Mouse (Mus musculus) gonadal fat pad, adult 2 months (tissue): Measurements from ENCODE around the gene Cypt12. TPM values are rescaled to one million over a fixed set of nuclear protein-coding genes. Genes with fewer than 3 reads are reported as not detected.

Source experiments
- DNase-seq: peaks from one replicate; pipeline ENCODE4 v3.0.0-alpha.2; 2012; ENCODE audit warnings: low read depth
- polyA plus RNA-seq: library from polyadenylated mRNA; depleted of rRNA; stranded (reverse); fragments of >200 nt; gene quantifications from 2 replicates; pipeline ENCODE4 v1.2.3, GENCODE M21; 2012; rRNA removed

The Cypt12 gene
- 0.49 and 0.59 TPM in 2 replicates for polyA plus RNA-seq

GRCm38 (mm10) chr3:17948299-17948698, at the start of gene Cypt12:
Gene Cypt12 (plus strand): TSS chr3:17948410.
- no peak for DNase-seq

GRCm38 (mm10) chr3:17913796-17914195, 34.4 kb upstream of the Cypt12 start:
- no peak for DNase-seq

DNA sequence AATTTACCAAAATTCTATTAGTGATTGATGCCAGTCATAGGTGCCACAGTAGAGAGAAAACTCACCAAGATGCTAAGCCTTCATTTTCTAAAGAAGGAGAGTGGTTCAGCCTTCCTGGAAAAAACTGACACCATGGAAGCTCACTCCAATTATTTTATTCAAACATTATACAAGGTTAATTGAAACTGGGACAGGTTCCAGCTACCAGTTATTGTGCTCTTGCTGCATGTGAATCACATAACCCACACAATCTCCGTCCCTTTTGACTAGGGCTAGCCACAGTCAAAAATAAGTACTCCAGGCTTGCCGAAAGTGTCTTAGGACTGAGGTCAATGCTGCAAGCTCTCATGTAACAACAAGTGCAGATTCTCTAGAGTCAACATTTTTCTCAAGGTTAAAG, 8.0 kb upstream of the Cypt12 start:
- no peak for DNase-seq
